Mouse (Mus musculus): ENCODE results near the gene Tmem231.
"Not testable (repeated sequence)": the region's sequence is repeated elsewhere in the genome, so short reads cannot be mapped to it uniquely, and the experiment has no call there.

Tmem231 gene

GRCm38 (mm10) chr8:111947144-111947543 lies 13.5 kb upstream of the Tmem231 start:
- no peak for DNase-seq

DNA sequence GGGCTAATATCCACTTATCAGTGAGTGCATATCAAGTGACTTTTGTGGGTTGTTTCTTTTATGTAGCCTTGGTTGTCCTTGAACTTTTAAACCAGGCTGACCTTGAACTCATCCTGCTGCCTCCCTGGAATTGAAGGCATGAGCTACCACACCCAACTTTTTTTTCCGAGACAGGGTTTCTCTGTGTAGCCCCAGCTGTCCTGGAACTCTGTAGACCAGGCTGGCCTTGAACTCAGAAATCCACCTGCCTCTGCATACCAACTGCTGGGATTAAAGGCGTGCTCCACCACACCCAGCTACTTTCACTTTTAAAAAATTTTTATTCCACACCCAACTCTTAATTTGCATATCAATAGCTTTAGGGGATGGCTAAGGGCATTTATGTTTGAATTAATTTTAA lies 9.9 kb upstream of the Tmem231 start:
- DNase-seq, result no peak

- peak; percentile 81 for DNase-seq
These were observed 7.4 kb upstream of the Tmem231 start for GRCm38 (mm10) chr8:111941101-111941454.

GRCm38 (mm10) chr8:111940171-111941100 lies 6.8 kb upstream of the Tmem231 start, which contains the start of gene Gabarapl2:
Gene Gabarapl2 (plus strand): TSS chr8:111940703.
- DNase-seq, result peak; percentile 99

DNA sequence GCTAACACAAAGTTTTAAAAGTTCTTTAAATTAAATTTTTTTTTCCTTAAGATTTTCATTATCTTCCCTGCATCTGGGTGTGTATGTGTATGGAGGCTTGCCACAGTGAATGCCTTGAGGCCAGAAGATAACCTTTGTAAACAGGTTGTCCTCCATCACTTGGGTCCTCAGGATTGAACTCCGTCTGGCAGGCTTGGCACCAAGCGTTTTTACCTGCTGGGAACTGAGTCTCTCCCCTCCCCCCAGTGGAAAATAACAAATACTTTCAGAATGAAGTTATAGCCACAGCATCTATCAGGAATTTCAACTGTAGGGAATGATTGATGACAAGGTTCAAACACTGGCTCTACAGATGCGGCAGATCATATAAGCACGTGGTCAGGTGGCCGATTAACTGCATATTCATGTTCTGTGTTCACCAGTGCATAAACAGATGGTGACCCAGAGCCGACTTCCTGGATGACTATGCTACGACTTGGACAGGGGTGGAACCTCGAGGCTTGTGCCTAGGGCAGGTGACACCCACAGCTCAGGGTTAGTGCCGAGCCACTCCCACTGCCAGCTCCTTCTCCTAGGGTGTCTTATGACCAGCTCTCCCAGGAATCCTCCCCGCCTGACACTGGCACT lies 5.9 kb upstream of the Tmem231 start:
- DNase-seq, result peak; percentile 61

DNA sequence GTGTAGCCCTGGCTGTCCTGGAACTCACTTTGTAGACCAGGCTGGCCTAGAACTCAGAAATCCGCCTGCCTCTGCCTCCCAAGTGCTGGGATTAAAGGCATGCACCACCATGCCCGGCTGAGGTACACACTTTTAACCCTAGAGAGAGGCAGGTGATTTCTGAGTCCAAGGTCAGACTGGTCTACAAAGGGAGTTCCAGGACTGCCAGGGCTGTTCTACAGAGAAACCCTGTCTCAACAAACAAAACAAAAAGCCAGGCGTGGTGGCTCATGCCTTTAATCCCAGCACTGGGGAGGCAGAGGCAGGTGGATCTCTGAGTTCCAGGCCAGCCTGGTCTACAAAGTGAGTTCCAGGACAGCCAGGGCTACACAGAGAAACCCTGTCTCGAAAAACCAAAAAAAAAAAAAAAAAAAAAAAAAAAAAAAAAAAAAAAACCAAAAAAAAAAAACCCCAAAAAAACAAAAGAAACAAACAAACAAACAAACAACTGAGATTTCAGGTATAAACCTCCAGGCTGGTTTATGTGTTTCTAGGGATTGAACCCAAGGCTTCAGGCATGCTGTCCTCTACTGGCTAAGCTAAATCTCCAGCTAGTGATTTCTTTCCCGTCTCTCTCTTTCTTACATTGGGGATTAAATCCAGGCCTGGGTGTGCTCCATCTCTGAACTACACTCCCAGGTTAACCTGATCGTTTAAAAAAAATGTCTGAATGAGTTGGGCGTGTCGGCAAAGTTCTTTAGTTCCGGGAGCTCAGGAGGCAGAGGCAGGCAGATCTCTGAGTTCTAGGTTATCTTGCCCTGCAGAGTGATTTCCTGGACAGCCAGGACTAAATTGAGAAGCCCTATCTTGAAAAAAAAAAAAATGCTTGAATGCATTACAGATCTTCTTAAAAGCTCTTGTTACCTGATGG lies 4.7 kb upstream of the Tmem231 start:
- not testable (repeated sequence) for DNase-seq

DNA sequence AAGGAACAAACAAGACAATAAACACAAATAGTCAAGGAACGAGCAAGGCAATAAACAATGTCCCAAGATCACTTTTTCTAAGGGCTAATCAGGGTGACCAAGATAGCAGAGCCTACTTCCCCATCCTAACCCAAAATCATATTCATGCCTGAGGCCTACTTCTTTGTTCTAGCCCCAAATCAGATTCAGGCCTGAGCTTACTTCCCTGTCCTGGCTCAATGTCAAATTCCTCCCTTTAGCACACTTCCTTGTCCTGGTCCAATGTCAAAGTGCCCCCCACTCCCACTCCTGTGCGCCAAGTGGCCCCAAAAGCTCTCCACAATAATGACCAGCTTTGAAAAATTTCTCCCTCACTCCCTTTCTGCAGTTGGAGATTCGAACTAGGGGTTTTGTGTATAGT lies 3.5 kb upstream of the Tmem231 start:
- no peak for DNase-seq

DNA sequence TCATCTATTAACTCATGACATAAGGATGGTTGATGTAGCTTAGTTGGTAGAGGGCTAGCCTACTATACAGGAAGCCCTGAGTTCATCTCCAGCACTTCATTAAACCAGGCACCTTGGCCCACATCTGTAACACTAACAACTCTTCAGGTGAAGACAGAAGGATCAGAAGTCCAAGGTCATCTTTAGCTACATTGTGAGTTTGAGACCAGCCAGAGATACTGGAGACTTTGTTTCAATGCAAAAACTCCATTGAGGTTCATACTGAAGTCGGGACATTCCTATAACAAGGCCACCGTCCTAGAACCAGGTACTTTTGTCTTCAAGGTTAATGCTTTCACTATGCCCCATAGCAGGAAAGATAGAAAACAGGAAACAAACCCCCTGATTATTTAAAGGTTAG lies 520 bp upstream of the Tmem231 start:
- DNase-seq, result no peak

DNA sequence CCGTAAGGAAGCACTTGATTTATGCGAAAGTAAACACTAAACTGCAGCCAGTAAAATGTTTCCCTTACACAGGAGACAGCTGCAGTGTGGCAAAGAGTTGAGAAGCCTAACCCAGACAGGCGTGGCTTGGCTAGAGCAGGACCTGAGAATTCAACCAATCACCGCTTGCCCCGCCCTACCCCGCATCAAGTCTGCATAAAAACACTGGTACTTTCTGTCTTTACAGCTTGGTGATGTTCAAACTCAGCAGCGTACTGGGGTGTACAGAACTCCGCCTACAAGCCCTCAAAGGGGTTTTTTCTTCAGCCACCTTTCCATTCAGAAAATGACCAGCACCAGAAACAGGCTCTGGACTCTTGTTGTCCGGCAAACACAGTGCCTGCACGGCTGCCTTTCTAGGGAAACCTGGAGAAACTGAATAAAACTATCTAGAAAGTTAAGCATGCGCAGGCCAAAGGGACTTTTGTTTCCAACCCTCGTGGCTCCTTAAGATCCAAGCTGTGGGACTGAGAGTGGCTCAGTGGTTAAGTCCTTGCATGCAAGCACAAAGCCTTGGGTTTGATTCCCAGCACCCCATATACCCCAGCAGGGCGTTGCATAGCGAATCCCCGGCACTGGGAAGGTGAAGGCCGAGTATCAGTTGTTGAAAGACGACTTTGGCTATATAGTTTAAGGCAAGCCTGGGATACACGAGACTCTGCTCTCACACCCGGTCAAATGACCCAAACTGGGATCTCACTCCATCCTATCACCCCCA lies 923 bp downstream of the Tmem231 start:
- peak; percentile 84 for DNase-seq

GRCm38 (mm10) chr8:111931721-111932120 lies 2.0 kb downstream of the Tmem231 start:
- no peak for DNase-seq

DNA sequence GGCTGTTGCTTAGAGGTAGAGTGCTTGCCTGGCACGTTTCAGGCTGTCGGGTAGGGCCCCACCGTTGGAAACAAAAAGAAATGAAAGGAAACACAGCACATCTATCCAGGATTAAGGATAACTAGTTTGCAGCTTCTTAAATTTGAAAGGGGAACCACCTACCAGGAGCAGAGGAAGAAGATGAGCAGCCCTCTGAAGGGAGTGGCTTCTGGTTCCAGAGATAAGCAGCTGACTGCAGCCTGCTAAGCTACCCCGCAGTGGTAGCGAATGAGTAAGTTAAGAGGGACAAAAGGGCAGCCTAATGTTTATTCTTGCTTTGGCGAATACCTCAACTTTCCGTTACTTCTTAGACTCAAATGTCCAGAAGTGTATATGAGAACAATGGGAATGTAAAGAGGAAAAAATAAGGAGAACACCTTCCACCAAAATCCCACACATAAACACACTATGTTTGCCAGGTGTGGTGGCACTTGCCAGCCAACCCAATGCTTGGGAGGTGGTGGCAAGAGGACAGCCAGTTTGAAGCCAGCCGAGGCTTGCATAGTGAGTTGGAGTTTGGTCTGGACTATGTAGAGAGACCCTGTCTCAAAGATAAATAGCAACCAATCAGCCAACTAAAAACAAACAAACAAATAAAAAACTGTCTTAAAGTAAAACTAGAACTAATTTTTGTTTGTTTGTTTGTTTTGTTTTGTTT lies 3.9 kb downstream of the Tmem231 start:
- DNase-seq, result no peak

- DNase-seq, result no peak
These were observed 8.7 kb downstream of the Tmem231 start for GRCm38 (mm10) chr8:111924976-111925375.

DNA sequence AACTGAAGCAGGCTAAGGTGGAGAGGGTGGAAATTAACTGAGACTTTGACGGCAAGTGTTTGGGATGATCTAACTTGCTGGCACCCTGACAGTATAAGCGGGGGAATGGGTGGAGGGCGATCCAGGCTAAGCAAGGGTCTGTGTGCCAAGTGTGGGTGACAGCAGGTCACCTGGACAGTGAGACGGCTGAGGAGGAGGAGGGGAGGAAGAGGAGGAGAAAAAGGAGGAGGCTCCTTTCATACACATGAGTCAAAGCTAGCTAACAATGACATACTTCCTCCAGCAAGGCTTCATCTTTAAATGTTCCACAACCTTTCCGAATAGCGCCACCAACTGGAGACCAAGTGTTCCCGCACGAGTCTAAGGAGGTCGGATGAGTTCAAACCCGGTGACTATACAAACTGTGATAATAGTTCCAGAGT lies 10.3 kb downstream of the Tmem231 start:
- peak; percentile 68 for DNase-seq

GRCm38 (mm10) chr8:111920971-111921370 lies 12.7 kb downstream of the Tmem231 start:
- no peak for DNase-seq

DNA sequence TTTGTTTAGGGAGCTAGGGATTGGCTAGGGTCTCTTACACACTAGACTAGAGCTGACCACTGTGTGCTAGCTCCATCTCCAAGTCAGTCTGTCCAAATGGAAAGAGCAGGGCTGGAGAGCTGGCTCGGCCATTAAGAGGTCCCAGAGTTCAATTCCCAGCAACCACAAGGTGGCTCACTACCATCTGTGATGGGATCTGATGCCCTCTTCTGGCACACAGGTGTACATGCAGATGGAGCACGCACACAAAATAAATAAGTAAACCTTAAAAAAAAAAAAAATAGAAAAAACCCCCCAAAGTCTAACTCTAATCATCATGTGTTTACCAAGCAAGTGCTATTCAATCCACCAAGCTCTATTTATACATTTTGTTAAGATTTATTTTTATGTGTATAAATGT lies 14.0 kb downstream of the Tmem231 start:
- no peak for DNase-seq

DNA sequence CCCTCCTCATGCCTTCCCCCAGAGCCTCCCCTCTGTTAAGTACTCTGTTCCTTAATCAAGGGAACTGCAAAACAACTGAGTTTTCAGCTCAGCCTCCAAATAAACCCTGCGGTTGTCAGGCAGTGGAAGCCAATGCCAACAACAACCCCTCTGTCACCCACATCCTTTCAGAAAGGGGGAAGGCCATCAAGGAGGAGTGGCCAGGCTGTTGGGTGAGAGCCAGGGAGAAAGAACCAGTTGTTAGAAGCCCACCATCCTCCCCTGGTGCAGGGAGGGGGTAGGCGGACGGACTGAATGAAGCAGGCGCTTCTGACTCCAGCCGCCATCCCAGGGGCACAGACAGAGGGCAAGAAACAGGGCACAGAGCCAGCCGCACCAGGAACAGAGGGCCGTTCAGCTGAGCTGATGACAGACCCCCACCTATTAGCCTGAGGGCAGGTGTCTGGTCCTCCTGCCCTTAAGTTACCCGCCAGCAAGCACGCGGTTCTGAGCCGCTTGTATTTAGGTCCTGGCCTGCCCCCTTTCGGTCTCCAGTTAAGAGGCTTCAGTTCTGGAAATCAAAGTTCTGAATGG lies 20.7 kb downstream of the Tmem231 start:
- DNase-seq, result no peak

- no peak for DNase-seq
These were observed 22.1 kb downstream of the Tmem231 start for GRCm38 (mm10) chr8:111911572-111911971.

DNA sequence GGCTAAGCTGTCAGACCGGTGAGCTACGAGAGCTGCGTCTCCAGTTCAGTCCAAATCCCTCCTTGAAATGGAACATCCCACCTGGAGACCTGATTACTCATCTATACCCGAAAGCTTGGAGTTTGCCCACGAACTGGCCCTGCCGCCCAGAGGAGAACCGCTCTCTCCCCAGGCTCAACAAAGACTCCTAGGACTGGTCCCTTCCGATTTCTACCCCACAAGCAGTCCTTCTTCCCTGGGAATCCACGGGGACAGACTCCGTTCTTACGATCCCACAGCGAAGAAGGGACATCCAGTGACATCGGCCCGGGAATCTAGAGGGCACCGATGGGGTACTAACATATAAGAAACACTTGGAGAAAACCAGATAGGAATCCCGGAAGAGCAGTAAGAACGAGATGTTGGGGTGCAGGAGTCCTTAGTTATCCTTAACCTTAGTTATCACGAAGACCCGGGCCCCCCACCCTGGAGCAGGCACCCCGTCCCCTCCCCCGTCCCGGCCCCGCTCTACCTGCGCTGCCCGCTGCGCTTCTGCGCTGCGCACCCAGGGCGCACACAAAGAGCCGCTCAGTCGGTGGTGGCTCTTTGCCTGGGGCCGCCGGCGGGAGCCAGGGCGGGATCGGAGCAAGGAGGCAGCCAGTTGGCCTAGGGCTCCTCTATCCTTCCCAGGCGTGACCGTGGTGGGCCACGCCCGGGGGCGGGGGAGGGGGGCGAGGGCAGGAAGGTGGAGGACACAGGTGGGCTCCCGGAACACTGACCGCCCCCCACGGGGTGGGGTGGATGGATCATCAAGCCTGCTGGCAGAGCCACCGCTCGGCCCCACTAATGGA lies 23.8 kb downstream of the Tmem231 start, which contains the start of gene Chst5:
Gene Chst5 (minus strand): TSS at position 827 of the 830 bp plus-strand sequence.
- DNase-seq, result no peak

DNA sequence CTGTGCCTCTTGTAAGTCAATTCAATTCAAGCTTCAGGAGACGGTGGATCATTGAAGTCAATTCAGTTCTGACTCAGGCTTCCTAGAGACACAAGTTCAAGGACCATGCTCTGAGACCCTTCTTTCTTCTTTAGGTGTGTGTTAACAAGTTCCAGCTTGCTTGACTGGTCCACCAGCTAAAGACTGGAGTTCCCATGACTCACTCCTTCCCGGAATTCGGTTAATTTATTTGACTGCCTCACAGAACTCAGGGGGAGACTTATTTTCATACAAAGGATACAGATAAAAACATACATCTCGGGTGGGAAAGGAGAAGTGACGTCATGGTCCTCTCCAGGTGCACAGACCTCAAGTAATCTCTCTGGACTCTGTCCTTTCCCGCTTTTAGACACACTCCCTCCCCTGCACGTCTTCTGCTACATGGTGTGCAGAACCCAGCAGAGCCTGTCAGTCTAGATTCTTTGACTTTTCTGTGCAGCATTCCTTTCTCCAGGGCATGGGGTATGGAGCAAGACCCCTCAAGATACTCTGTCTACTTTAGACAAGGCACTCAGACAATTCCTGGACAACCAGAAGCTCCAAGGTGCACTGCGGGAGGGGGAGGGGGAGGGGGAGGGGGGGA lies 28.1 kb downstream of the Tmem231 start:
- DNase-seq, result no peak

- no peak for DNase-seq
These were observed 31.6 kb downstream of the Tmem231 start for GRCm38 (mm10) chr8:111902080-111902479.
